Comparison of ENCODE assay signal across 8 mouse cellular contexts in genomic region chr6:28898836-28899235, GRCm38 (mm10).
DNase-seq lines count a peak whose midpoint lies in the region; ATAC-seq lines count a peak whose summit lies in the region.

No protein-coding gene starts in this region.

- no peaks in the 10 kb centered on the region for H3K9me3 ChIP-seq in intestine, embryonic 16.5 days (ENCODE audit: control insufficient read depth, low read length)

- no peak overlapping the region for H3K4me3 ChIP-seq in intestine, embryonic 16.5 days (ENCODE audit: low read length)

- no peaks in the 10 kb centered on the region for H3K36me3 ChIP-seq in intestine, embryonic 16.5 days (ENCODE audit: control insufficient read depth, insufficient read depth, low read length)

- no peaks in the 10 kb centered on the region for H3K4me1 ChIP-seq in intestine, embryonic 16.5 days (ENCODE audit: control insufficient read depth, insufficient read depth, low read length)

- H3K27ac ChIP-seq in intestine, embryonic 16.5 days (ENCODE audit: low read length): no peak overlapping the region

- DNase-seq in heart, adult 18-20 months: peak; percentile 42 to 61
- no peak for DNase-seq in heart, adult 9 months (ENCODE audit: low spot score in 2 of 2)
- DNase-seq in 416B (ENCODE audit: low read depth): peak; percentile 61
- peak; percentile 87 for DNase-seq in adrenal gland, postnatal 14 days
- DNase-seq in embryo, embryonic 11 days: peak; percentile 71
- DNase-seq in lung, postnatal 36 days: peak; percentile 54
- peak; percentile 25 to 73 for DNase-seq in spleen, postnatal 4 days (ENCODE audit: low spot score in 2 of 2)

- no peak overlapping the region for H3K9ac ChIP-seq in intestine, embryonic 16.5 days (ENCODE audit: low read depth, low read length)

- WGBS in intestine, embryonic 16.5 days: 21% methylated on average over 10 of the region's 10 CpGs

- no peaks in the 10 kb centered on the region for H3K27me3 ChIP-seq in intestine, embryonic 16.5 days (replicated peaks; ENCODE audit: control insufficient read depth, insufficient read depth, low read length)

- peak; percentile 26; the same call in 1 of the 2 replicates for ATAC-seq in intestine, embryonic 16.5 days

- no peak overlapping the region for H3K4me2 ChIP-seq in intestine, embryonic 16.5 days (ENCODE audit: low read depth, low read length)

Comparison
In these comparisons a context has a peak if more than half of its experiments do, and no peak if none do; other contexts are left out.
1. DNase-seq: peak in heart, adult 18-20 months (2 of 2), 416B (single experiment), adrenal gland, postnatal 14 days (single experiment), embryo, embryonic 11 days (single experiment), lung, postnatal 36 days (single experiment) and spleen, postnatal 4 days (2 of 2); none in heart, adult 9 months (0 of 2).